Mouse (Mus musculus) midbrain, embryonic 11.5 days (tissue): ENCODE results near the gene Slc25a36. TPM values are rescaled to one million over a fixed set of nuclear protein-coding genes. Genes with fewer than 3 reads are reported as not detected.

Experiments used
- ATAC-seq: fragments of 200-750 bp; cut with Nextera tagmentation; 2 replicates; pipeline ENCODE4 v1.8.0; 2017; ENCODE audit warnings: moderate TSS enrichment, moderate library complexity; ENCODE audit not compliant: low FRiP score
- DNase-seq: peaks from one replicate; pipeline ENCODE4 v3.0.0; 2015; ENCODE audit warnings: low spot score; ENCODE audit errors: missing footprints
- H3K27ac ChIP-seq: fragments of 300-500 bp; sonication (generic); 2 replicates; pipeline ENCODE4 v1.5.1; 2014; ENCODE audit warnings: low read depth, low read length
- H3K27me3 ChIP-seq: fragments of 300-500 bp; sonication (generic); 2 replicates; pipeline ENCODE4 v1.6.1; 2014; ENCODE audit warnings: mild to moderate bottlenecking, low read length, moderate library complexity, mixed read lengths; ENCODE audit not compliant: control insufficient read depth, insufficient read depth
- H3K36me3 ChIP-seq: fragments of 300-500 bp; sonication (generic); 2 replicates; pipeline ENCODE4 v1.6.1; 2014; ENCODE audit warnings: mild to moderate bottlenecking, low read length, moderate library complexity, mixed read lengths; ENCODE audit not compliant: control insufficient read depth, insufficient read depth
- H3K4me1 ChIP-seq: fragments of 300-500 bp; sonication (generic); 2 replicates; pipeline ENCODE4 v1.6.1; 2014; ENCODE audit warnings: low read length; ENCODE audit not compliant: control insufficient read depth, insufficient read depth
- H3K4me2 ChIP-seq: fragments of 300-500 bp; sonication (generic); 2 replicates; pipeline ENCODE4 v1.6.1; 2014; ENCODE audit warnings: mild to moderate bottlenecking, moderate library complexity
- H3K4me3 ChIP-seq: fragments of 300-500 bp; sonication (generic); 2 replicates; pipeline ENCODE4 v1.5.1; 2014; ENCODE audit warnings: low read depth, low read length
- H3K9ac ChIP-seq: fragments of 300-500 bp; sonication (generic); 2 replicates; pipeline ENCODE4 v1.6.1; 2014; ENCODE audit warnings: low read length
- H3K9me3 ChIP-seq: fragments of 300-500 bp; sonication (generic); 2 replicates; pipeline ENCODE4 v1.6.1; 2016; ENCODE audit warnings: low read length; ENCODE audit not compliant: control insufficient read depth
- WGBS: fragments of 180-500 bp; shearing (Covaris S2); extraction: QIAGEN DNeasy Blood & Tissue Kit; methylation state at CpG from one replicate; pipeline ENCODE4 v1.1.7; 2014; 5-methylcytosine and 5-hydroxymethylcytosine counted together
- polyA plus RNA-seq: library from polyadenylated mRNA; unstranded; fragments of >200 nt; fragmentation: Nextera tagmentation; extraction: Ambion mirVana; gene quantifications from 2 replicates; pipeline ENCODE4 v1.2.1, GENCODE M21; 2014

Gene Slc25a36
- polyA plus RNA-seq, 1 experiment from 2014 or later, result 81.4 TPM

GRCm38 (mm10) chr9:97141723-97142122, 30.8 kb upstream of the Slc25a36 start:
- Histone ChIP-seq H3K27me3 (no peaks in the 10 kb centered on the region), H3K27ac (no peak overlapping the region), H3K4me2 (no peak overlapping the region), H3K4me3 (no peak overlapping the region), H3K4me1 (no peaks in the 10 kb centered on the region), H3K9me3 (no peaks in the 10 kb centered on the region), H3K36me3 (no peaks in the 10 kb centered on the region), H3K9ac (no peak overlapping the region)
- no peak for DNase-seq
- WGBS, result 74% methylated on average over 2 of the region's 2 CpGs
- no peak for ATAC-seq

- WGBS, result 90% methylated on average over 10 of the region's 10 CpGs
- Histone ChIP-seq H3K4me1 (no peaks in the 10 kb centered on the region), H3K4me3 (no peak overlapping the region), H3K27ac (no peak overlapping the region), H3K9me3 (no peaks in the 10 kb centered on the region), H3K27me3 (no peaks in the 10 kb centered on the region), H3K36me3 (no peaks in the 10 kb centered on the region), H3K9ac (no peak overlapping the region), H3K4me2 (no peak overlapping the region)
- ATAC-seq (no peak), DNase-seq (no peak)
Observed at GRCm38 (mm10) chr9:97140145-97140932, 29.4 kb upstream of the Slc25a36 start.

- Histone ChIP-seq H3K36me3 (no peaks in the 10 kb centered on the region), H3K4me1 (no peaks in the 10 kb centered on the region), H3K4me2 (no peak overlapping the region), H3K9ac (no peak overlapping the region), H3K4me3 (no peak overlapping the region), H3K9me3 (no peaks in the 10 kb centered on the region), H3K27ac (no peak overlapping the region), H3K27me3 (no peaks in the 10 kb centered on the region)
- ATAC-seq (no peak), DNase-seq (no peak)
- 92% methylated on average over 4 of the region's 4 CpGs for WGBS
Observed at GRCm38 (mm10) chr9:97137678-97138077, 26.7 kb upstream of the Slc25a36 start.

- no peak for DNase-seq
- no peak for ATAC-seq
- 85% methylated on average over 4 of the region's 4 CpGs for WGBS
- Histone ChIP-seq H3K36me3 (no peaks in the 10 kb centered on the region), H3K4me1 (no peaks in the 10 kb centered on the region), H3K4me3 (no peak overlapping the region), H3K9ac (no peak overlapping the region), H3K27me3 (no peaks in the 10 kb centered on the region), H3K4me2 (no peak overlapping the region), H3K27ac (no peak overlapping the region), H3K9me3 (no peaks in the 10 kb centered on the region)
Observed at GRCm38 (mm10) chr9:97137116-97137515, 26.2 kb upstream of the Slc25a36 start.

- H3K4me3 ChIP-seq, result no peak overlapping the region
- DNase-seq, result no peak
- WGBS, result 95% methylated on average over 4 of the region's 4 CpGs
Observed at GRCm38 (mm10) chr9:97135866-97136265, 24.9 kb upstream of the Slc25a36 start.

GRCm38 (mm10) chr9:97133178-97133577, 22.2 kb upstream of the Slc25a36 start:
- Histone ChIP-seq H3K27me3 (no peaks in the 10 kb centered on the region), H3K4me2 (no peak overlapping the region), H3K9me3 (no peaks in the 10 kb centered on the region), H3K9ac (no peak overlapping the region), H3K36me3 (no peaks in the 10 kb centered on the region), H3K4me3 (no peak overlapping the region), H3K27ac (no peak overlapping the region), H3K4me1 (no peaks in the 10 kb centered on the region)
- 65% methylated on average over 8 of the region's 8 CpGs for WGBS
- DNase-seq, result no peak
- ATAC-seq, result no peak

More at GRCm38 (mm10) chr9:97135866-97136265, 24.9 kb upstream of the Slc25a36 start:
- Histone ChIP-seq H3K36me3 (no peaks in the 10 kb centered on the region), H3K27ac (no peak overlapping the region), H3K9ac (no peak overlapping the region), H3K4me1 (no peaks in the 10 kb centered on the region), H3K4me2 (no peak overlapping the region), H3K9me3 (no peaks in the 10 kb centered on the region), H3K27me3 (no peaks in the 10 kb centered on the region)
- no peak for ATAC-seq

GRCm38 (mm10) chr9:97130001-97130400, 19.0 kb upstream of the Slc25a36 start:
- Histone ChIP-seq H3K9me3 (no peaks in the 10 kb centered on the region), H3K4me1 (no peaks in the 10 kb centered on the region), H3K27ac (no peak overlapping the region), H3K9ac (no peak overlapping the region), H3K4me3 (no peak overlapping the region), H3K36me3 (no peaks in the 10 kb centered on the region), H3K4me2 (no peak overlapping the region), H3K27me3 (no peaks in the 10 kb centered on the region)
- DNase-seq (no peak), ATAC-seq (no peak)
- WGBS, result 85% methylated on average over 5 of the region's 5 CpGs

GRCm38 (mm10) chr9:97123934-97124692, 13.2 kb upstream of the Slc25a36 start:
- Histone ChIP-seq H3K4me1 (no peaks in the 10 kb centered on the region), H3K4me3 (no peak overlapping the region), H3K4me2 (no peak overlapping the region), H3K27ac (no peak overlapping the region), H3K9me3 (no peaks in the 10 kb centered on the region), H3K27me3 (no peaks in the 10 kb centered on the region), H3K9ac (no peak overlapping the region), H3K36me3 (no peaks in the 10 kb centered on the region)
- DNase-seq, result no peak
- no peak for ATAC-seq
- 70% methylated on average over 23 of the region's 23 CpGs for WGBS

- no peaks in the 10 kb centered on the region for H3K4me1 ChIP-seq
- DNase-seq, result no peak
- no peak overlapping the region for H3K4me2 ChIP-seq
- WGBS, result 73% methylated on average over 2 of the region's 2 CpGs
- no peak overlapping the region for H3K9ac ChIP-seq
- H3K36me3 ChIP-seq, result no peaks in the 10 kb centered on the region
- no peak for ATAC-seq
- no peak overlapping the region for H3K4me3 ChIP-seq
- H3K27ac ChIP-seq, result no peak overlapping the region
- no peaks in the 10 kb centered on the region for H3K9me3 ChIP-seq
- no peaks in the 10 kb centered on the region for H3K27me3 ChIP-seq
Observed at GRCm38 (mm10) chr9:97121432-97121831, 10.5 kb upstream of the Slc25a36 start.
